Mouse (Mus musculus): ENCODE measurements around the gene Mlec.

Gene Mlec

GRCm38 (mm10) chr5:115158040-115158983, at the start of gene Mlec:
TSS of gene Mlec (minus strand) at chr5:115158179.
- DNase-seq = peak; percentile 99

- no peak for DNase-seq
Observed at GRCm38 (mm10) chr5:115207244-115207643, 49.3 kb upstream of the Mlec start.

- no peak for DNase-seq
Observed at GRCm38 (mm10) chr5:115204562-115205311, 46.8 kb upstream of the Mlec start.

- no peak for DNase-seq
Observed at GRCm38 (mm10) chr5:115203735-115204561, 46.0 kb upstream of the Mlec start.

- no peak for DNase-seq
Observed at GRCm38 (mm10) chr5:115194626-115195221, 36.7 kb upstream of the Mlec start.

- DNase-seq = peak; percentile 63 to 66
Observed at GRCm38 (mm10) chr5:115193669-115194625, 36.0 kb upstream of the Mlec start, which contains the start of gene Cabp1. TSS of gene Cabp1 (minus strand) at chr5:115194381.

GRCm38 (mm10) chr5:115193226-115193625, 35.2 kb upstream of the Mlec start:
- peak in 1 of 2 experiments; percentile 35 for DNase-seq

- DNase-seq = no peak
Observed at GRCm38 (mm10) chr5:115192828-115193195, 34.8 kb upstream of the Mlec start.

GRCm38 (mm10) chr5:115191880-115192827, 34.2 kb upstream of the Mlec start:
- DNase-seq = no peak

- DNase-seq = no peak
Observed at GRCm38 (mm10) chr5:115190081-115190480, 32.1 kb upstream of the Mlec start.

- no peak for DNase-seq
Observed at GRCm38 (mm10) chr5:115188824-115189223, 30.8 kb upstream of the Mlec start.

- peak; percentile 68 to 73 for DNase-seq
Observed at GRCm38 (mm10) chr5:115187188-115188131, 29.5 kb upstream of the Mlec start.

GRCm38 (mm10) chr5:115186371-115187073, 28.5 kb upstream of the Mlec start:
- DNase-seq = no peak

- DNase-seq = no peak
Observed at GRCm38 (mm10) chr5:115184726-115185125, 26.7 kb upstream of the Mlec start.

GRCm38 (mm10) chr5:115183482-115183881, 25.5 kb upstream of the Mlec start:
- no peak for DNase-seq

- DNase-seq = no peak
Observed at GRCm38 (mm10) chr5:115182925-115183324, 24.9 kb upstream of the Mlec start.

GRCm38 (mm10) chr5:115181248-115181940, 23.4 kb upstream of the Mlec start:
- DNase-seq = peak in 1 of 2 experiments; percentile 49
